Comparison of ENCODE assay signal across 22 mouse cellular contexts in the genomic region with DNA sequence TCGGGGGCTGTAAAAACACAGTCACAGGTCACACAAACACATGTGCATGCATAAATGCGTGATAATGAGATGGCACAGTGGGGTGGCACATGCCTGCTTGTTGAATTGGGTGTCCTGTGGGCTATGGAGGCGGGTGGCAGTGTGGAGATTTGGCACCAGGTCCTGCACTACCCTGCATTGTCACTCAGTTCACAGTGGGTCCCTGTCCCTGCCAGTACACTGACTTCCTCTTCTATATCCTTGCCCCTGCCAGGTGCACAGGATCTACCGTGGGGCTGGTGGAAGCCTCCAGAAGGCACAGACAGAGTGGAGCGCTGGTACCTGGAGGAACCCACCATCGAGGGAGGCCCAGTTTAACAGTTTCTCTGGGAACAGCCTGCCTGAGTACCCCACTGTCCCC. TPM values are rescaled to one million over a fixed set of nuclear protein-coding genes. Genes with fewer than 3 reads are reported as not detected.
DNase-seq lines count a peak whose midpoint lies in the region.
"Had no signal": no experiment of that assay in that cellular context is flagged by ENCODE, and none has a peak within 500 bp of the region (broad histone marks: within the 10 kb centered on the region; RNA-seq: fewer than 3 reads in every experiment).

No protein-coding gene starts in this region.

- H3K27ac ChIP-seq in embryonic facial prominence, embryonic 10.5 days (replicated peaks), result no peak overlapping the region
- H3K27ac ChIP-seq: embryonic facial prominence, embryonic 12.5 days; forebrain, embryonic 12.5 days; gastrocnemius, adult 2 months; heart, adult 2 months; heart, embryonic 15.5 days; hindbrain, embryonic 10.5 days; hindbrain, embryonic 15.5 days had no signal

- intact Hi-C loops in heart, postnatal 14 days (cut with DNase I), result no loop called here

- H3K4me3 ChIP-seq in embryonic facial prominence, embryonic 10.5 days, result peak overlapping the region; percentile 11; the same call in 1 of the 2 replicates
- H3K4me3 ChIP-seq: embryonic facial prominence, embryonic 12.5 days; forebrain, embryonic 12.5 days; gastrocnemius, adult 2 months; heart, adult 2 months; heart, embryonic 15.5 days; hindbrain, embryonic 10.5 days; hindbrain, embryonic 15.5 days had no signal

- DNase-seq in heart, adult 11 months, result peak; percentile 89
- DNase-seq in heart, postnatal 14 days, result no peak
- DNase-seq in kidney, adult 9 months, result peak; percentile 40
- no peak for DNase-seq in kidney, adult 8-10 months
- no peak for DNase-seq in embryonic facial prominence, embryonic 10.5 days (ENCODE audit: low spot score)
- peak; percentile 52 for DNase-seq in thymus, postnatal 25 days
- no peak for DNase-seq in gastrocnemius, adult 8-10 months (ENCODE audit: low spot score in 2 of 2)
- DNase-seq in adrenal gland, adult (ENCODE audit: inconsistent age in 2 of 2, low spot score in 1 of 2), result no peak
- DNase-seq: adrenal gland, adult 2 months; adrenal gland, postnatal 25 days; cerebellum, adult 2 months; embryo, embryonic 11 days; forebrain, postnatal 0 days; gastrocnemius, adult 2 months; heart, adult 2 months had no signal

- no peaks in the 10 kb centered on the region for H3K4me1 ChIP-seq in embryonic facial prominence, embryonic 10.5 days
- H3K4me1 ChIP-seq: embryonic facial prominence, embryonic 12.5 days; forebrain, embryonic 12.5 days; hindbrain, embryonic 10.5 days; hindbrain, embryonic 15.5 days had no signal

- H3K27me3 ChIP-seq in embryonic facial prominence, embryonic 10.5 days (replicated peaks; ENCODE audit: low read depth, poor library complexity, severe bottlenecking), result no peaks in the 10 kb centered on the region
- H3K27me3 ChIP-seq: CH12.LX; embryonic facial prominence, embryonic 12.5 days; forebrain, embryonic 12.5 days; heart, embryonic 15.5 days; hindbrain, embryonic 15.5 days; Patski had no signal

- 86% methylated on average over 6 of the region's 6 CpGs for WGBS in embryonic facial prominence, embryonic 10.5 days

- peaks cover 68% of the 10 kb centered on the region for H3K36me3 ChIP-seq in embryonic facial prominence, embryonic 10.5 days (replicated peaks)

- no peaks in the 10 kb centered on the region for H3K9me3 ChIP-seq in embryonic facial prominence, embryonic 10.5 days
- H3K9me3 ChIP-seq: embryonic facial prominence, embryonic 12.5 days; forebrain, embryonic 12.5 days; heart, embryonic 15.5 days; hindbrain, embryonic 10.5 days; hindbrain, embryonic 15.5 days had no signal

RNA-seq across cellular contexts. Expression of a gene that starts 8.3 kb away (rescaled TPM):
- total RNA-seq in heart, postnatal 14 days (2021), result 100 to 1,000 TPM; 123 to 131 TPM
- 198 TPM in 2 replicates for polyA plus RNA-seq in embryonic facial prominence, embryonic 10.5 days (2016; fragmentation: Nextera tagmentation; extraction: Ambion mirVana)
- 100 to 1,000 TPM; 124 to 147 (median 144) TPM for total RNA-seq in gastrocnemius, adult 8-10 months (2022)

RNA-seq across cellular contexts. Expression of a gene that starts 8.5 kb away (rescaled TPM):
- total RNA-seq in heart, postnatal 14 days (2021), result under 1 TPM; 0.55 to 0.71 TPM
- 5.7 and 6.4 TPM in 2 replicates for polyA plus RNA-seq in embryonic facial prominence, embryonic 10.5 days (2016; fragmentation: Nextera tagmentation; extraction: Ambion mirVana)
- total RNA-seq in gastrocnemius, adult 8-10 months (2022), result under 1 TPM in 2 of 4 experiments, not detected in 2; 0.20 to 0.24 TPM

RNA-seq across cellular contexts. Expression of a gene that starts 11.7 kb away (rescaled TPM):
- 1 to 10 TPM; 1.6 to 1.8 TPM for total RNA-seq in heart, postnatal 14 days (2021)
- 10.9 and 14.1 TPM in 2 replicates for polyA plus RNA-seq in embryonic facial prominence, embryonic 10.5 days (2016; fragmentation: Nextera tagmentation; extraction: Ambion mirVana)
- total RNA-seq in gastrocnemius, adult 8-10 months (2022), result under 1 TPM in 3 of 4 experiments, not detected in 1; 0.29 to 0.43 (median 0.36) TPM

RNA-seq across cellular contexts. Expression of a gene that starts 11.7 kb away (rescaled TPM):
- total RNA-seq in heart, postnatal 14 days (2021), result 10 to 100 TPM; 19.8 to 23.5 TPM
- polyA plus RNA-seq in embryonic facial prominence, embryonic 10.5 days (2016; fragmentation: Nextera tagmentation; extraction: Ambion mirVana), result 84.8 and 88.2 TPM in 2 replicates
- total RNA-seq in gastrocnemius, adult 8-10 months (2022), result 10 to 100 TPM; 17.4 to 21.2 (median 19.2) TPM

RNA-seq across cellular contexts. Expression of a gene that starts 24.2 kb away (rescaled TPM):
- total RNA-seq in heart, postnatal 14 days (2021), result 10 to 100 TPM; 73.0 to 75.1 TPM
- 79.8 and 84.9 TPM in 2 replicates for polyA plus RNA-seq in embryonic facial prominence, embryonic 10.5 days (2016; fragmentation: Nextera tagmentation; extraction: Ambion mirVana)
- total RNA-seq in gastrocnemius, adult 8-10 months (2022), result 10 to 100 TPM; 70.5 to 80.7 (median 77.3) TPM

Comparison
In these comparisons a context has a peak if more than half of its experiments do, and no peak if none do; other contexts are left out.
1. DNase-seq: peak in heart, adult 11 months (single experiment), kidney, adult 9 months (single experiment) and thymus, postnatal 25 days (single experiment); none in heart, postnatal 14 days (0 of 2), kidney, adult 8-10 months (0 of 2), embryonic facial prominence, embryonic 10.5 days (single experiment), gastrocnemius, adult 8-10 months (0 of 2) and adrenal gland, adult (0 of 2).